Mouse (Mus musculus): Measurements from ENCODE around the gene Mrtfa. TPM values are rescaled to one million over a fixed set of nuclear protein-coding genes. Genes with fewer than 3 reads are reported as not detected.
A peak's percentile ranks its signal among the peaks of the same experiment; 100 is the strongest.

Gene Mrtfa
- polyA plus RNA-seq, 1 experiment from 2014 or later = 34.0 TPM

GRCm38 (mm10) chr15:81118226-81118625 lies 72.3 kb downstream of the Mrtfa start:
- WGBS = 87% methylated on average over 4 of the region's 4 CpGs
- H3K36me3 ChIP-seq (ENCODE audit: control insufficient read depth, insufficient read depth, low read length) = peaks cover 3% of the 10 kb centered on the region; the same call in 1 of the 2 replicates
- no peak overlapping the region for H3K27ac ChIP-seq (replicated peaks; ENCODE audit: low read depth, low read length)
- H3K4me1 ChIP-seq (ENCODE audit: control insufficient read depth, insufficient read depth, low read length) = 0 out of 2 replicates have a peak, but pooled peaks cover 2% of the 10 kb centered on the region
- H3K27me3 ChIP-seq (ENCODE audit: control insufficient read depth, insufficient read depth, low read length) = no peaks in the 10 kb centered on the region
- DNase-seq (no peak), ATAC-seq (ENCODE audit: low FRiP score, low TSS enrichment) (no peak)
- H3K4me3 ChIP-seq (replicated peaks; ENCODE audit: low read depth, low read length) = no peak overlapping the region
- no peak overlapping the region for H3K9ac ChIP-seq (replicated peaks; ENCODE audit: low read length)
- no peaks in the 10 kb centered on the region for H3K9me3 ChIP-seq (ENCODE audit: control insufficient read depth, low read length)
- H3K4me2 ChIP-seq (ENCODE audit: low read length) = no peak overlapping the region

- no peak for ATAC-seq (ENCODE audit: low FRiP score, low TSS enrichment)
- Histone ChIP-seq H3K27ac (replicated peaks; ENCODE audit: low read depth, low read length) (no peak overlapping the region), H3K9ac (replicated peaks; ENCODE audit: low read length) (no peak overlapping the region), H3K4me2 (ENCODE audit: low read length) (no peak overlapping the region), H3K4me3 (replicated peaks; ENCODE audit: low read depth, low read length) (no peak overlapping the region), H3K9me3 (ENCODE audit: control insufficient read depth, low read length) (no peaks in the 10 kb centered on the region), H3K27me3 (ENCODE audit: control insufficient read depth, insufficient read depth, low read length) (no peaks in the 10 kb centered on the region), H3K36me3 (ENCODE audit: control insufficient read depth, insufficient read depth, low read length) (peaks cover 3% of the 10 kb centered on the region; the same call in 1 of the 2 replicates), H3K4me1 (ENCODE audit: control insufficient read depth, insufficient read depth, low read length) (no peaks in the 10 kb centered on the region)
- WGBS = 86% methylated on average over 6 of the region's 6 CpGs
- DNase-seq = no peak
Measured at GRCm38 (mm10) chr15:81112589-81112988, 78.0 kb downstream of the Mrtfa start.

- WGBS = 85% methylated on average over 3 of the region's 3 CpGs
- Histone ChIP-seq H3K27ac (replicated peaks; ENCODE audit: low read depth, low read length) (no peak overlapping the region), H3K9me3 (ENCODE audit: control insufficient read depth, low read length) (no peaks in the 10 kb centered on the region), H3K4me3 (replicated peaks; ENCODE audit: low read depth, low read length) (no peak overlapping the region), H3K27me3 (ENCODE audit: control insufficient read depth, insufficient read depth, low read length) (no peaks in the 10 kb centered on the region), H3K36me3 (ENCODE audit: control insufficient read depth, insufficient read depth, low read length) (no peaks in the 10 kb centered on the region), H3K4me2 (ENCODE audit: low read length) (no peak overlapping the region), H3K4me1 (ENCODE audit: control insufficient read depth, insufficient read depth, low read length) (peaks cover 10% of the 10 kb centered on the region), H3K9ac (replicated peaks; ENCODE audit: low read length) (no peak overlapping the region)
- DNase-seq (no peak), ATAC-seq (ENCODE audit: low FRiP score, low TSS enrichment) (no peak)
Measured at GRCm38 (mm10) chr15:81110315-81110714, 80.2 kb downstream of the Mrtfa start.

GRCm38 (mm10) chr15:81105962-81106361 lies 84.6 kb downstream of the Mrtfa start:
- Histone ChIP-seq H3K9ac (replicated peaks; ENCODE audit: low read length) (no peak overlapping the region), H3K27me3 (ENCODE audit: control insufficient read depth, insufficient read depth, low read length) (no peaks in the 10 kb centered on the region), H3K4me2 (ENCODE audit: low read length) (no peak overlapping the region), H3K27ac (replicated peaks; ENCODE audit: low read depth, low read length) (no peak overlapping the region), H3K36me3 (ENCODE audit: control insufficient read depth, insufficient read depth, low read length) (no peaks in the 10 kb centered on the region), H3K9me3 (ENCODE audit: control insufficient read depth, low read length) (no peaks in the 10 kb centered on the region), H3K4me3 (replicated peaks; ENCODE audit: low read depth, low read length) (no peak overlapping the region), H3K4me1 (ENCODE audit: control insufficient read depth, insufficient read depth, low read length) (peaks cover 18% of the 10 kb centered on the region)
- DNase-seq (peak; percentile 38), ATAC-seq (ENCODE audit: low FRiP score, low TSS enrichment) (no peak)
- WGBS = 29% methylated on average over 10 of the region's 10 CpGs

GRCm38 (mm10) chr15:81104585-81105259 lies 85.8 kb downstream of the Mrtfa start:
- WGBS = 42% methylated on average over 13 of the region's 13 CpGs
- H3K9me3 ChIP-seq (ENCODE audit: control insufficient read depth, low read length) = no peaks in the 10 kb centered on the region
- no peaks in the 10 kb centered on the region for H3K27me3 ChIP-seq (ENCODE audit: control insufficient read depth, insufficient read depth, low read length)
- no peak overlapping the region for H3K9ac ChIP-seq (replicated peaks; ENCODE audit: low read length)
- no peaks in the 10 kb centered on the region for H3K36me3 ChIP-seq (ENCODE audit: control insufficient read depth, insufficient read depth, low read length)
- no peak for DNase-seq
- H3K27ac ChIP-seq (replicated peaks; ENCODE audit: low read depth, low read length) = no peak overlapping the region
- no peak overlapping the region for H3K4me3 ChIP-seq (replicated peaks; ENCODE audit: low read depth, low read length)
- peaks cover 18% of the 10 kb centered on the region for H3K4me1 ChIP-seq (ENCODE audit: control insufficient read depth, insufficient read depth, low read length)
- no peak overlapping the region for H3K4me2 ChIP-seq (ENCODE audit: low read length)
- no peak for ATAC-seq (ENCODE audit: low FRiP score, low TSS enrichment)

GRCm38 (mm10) chr15:81103500-81103899 lies 87.1 kb downstream of the Mrtfa start:
- Histone ChIP-seq H3K9ac (replicated peaks; ENCODE audit: low read length) (no peak overlapping the region), H3K9me3 (ENCODE audit: control insufficient read depth, low read length) (no peaks in the 10 kb centered on the region), H3K4me3 (replicated peaks; ENCODE audit: low read depth, low read length) (no peak overlapping the region), H3K36me3 (ENCODE audit: control insufficient read depth, insufficient read depth, low read length) (no peaks in the 10 kb centered on the region), H3K27me3 (ENCODE audit: control insufficient read depth, insufficient read depth, low read length) (no peaks in the 10 kb centered on the region), H3K27ac (replicated peaks; ENCODE audit: low read depth, low read length) (no peak overlapping the region), H3K4me1 (ENCODE audit: control insufficient read depth, insufficient read depth, low read length) (peaks cover 18% of the 10 kb centered on the region), H3K4me2 (ENCODE audit: low read length) (no peak overlapping the region)
- 91% methylated on average over 3 of the region's 3 CpGs for WGBS
- ATAC-seq (ENCODE audit: low FRiP score, low TSS enrichment) (no peak), DNase-seq (no peak)

GRCm38 (mm10) chr15:81102274-81102879 lies 88.2 kb downstream of the Mrtfa start:
- H3K27ac ChIP-seq (replicated peaks; ENCODE audit: low read depth, low read length) = no peak overlapping the region
- no peak for ATAC-seq (ENCODE audit: low FRiP score, low TSS enrichment)
- 84% methylated on average over 13 of the region's 13 CpGs for WGBS
- no peak overlapping the region for H3K4me2 ChIP-seq (ENCODE audit: low read length)
- DNase-seq = no peak
- peaks cover 18% of the 10 kb centered on the region for H3K4me1 ChIP-seq (ENCODE audit: control insufficient read depth, insufficient read depth, low read length)
- no peaks in the 10 kb centered on the region for H3K36me3 ChIP-seq (ENCODE audit: control insufficient read depth, insufficient read depth, low read length)
- no peaks in the 10 kb centered on the region for H3K9me3 ChIP-seq (ENCODE audit: control insufficient read depth, low read length)
- H3K4me3 ChIP-seq (replicated peaks; ENCODE audit: low read depth, low read length) = no peak overlapping the region
- no peaks in the 10 kb centered on the region for H3K27me3 ChIP-seq (ENCODE audit: control insufficient read depth, insufficient read depth, low read length)
- no peak overlapping the region for H3K9ac ChIP-seq (replicated peaks; ENCODE audit: low read length)

GRCm38 (mm10) chr15:81101316-81101715 lies 89.2 kb downstream of the Mrtfa start:
- H3K4me3 ChIP-seq (replicated peaks; ENCODE audit: low read depth, low read length) = no peak overlapping the region
- ATAC-seq (ENCODE audit: low FRiP score, low TSS enrichment) = no peak

GRCm38 (mm10) chr15:81099269-81099668 lies 91.3 kb downstream of the Mrtfa start:
- 83% methylated on average over 11 of the region's 11 CpGs for WGBS
- Histone ChIP-seq H3K9me3 (ENCODE audit: control insufficient read depth, low read length) (no peaks in the 10 kb centered on the region), H3K9ac (replicated peaks; ENCODE audit: low read length) (no peak overlapping the region), H3K4me1 (ENCODE audit: control insufficient read depth, insufficient read depth, low read length) (no peaks in the 10 kb centered on the region), H3K4me3 (replicated peaks; ENCODE audit: low read depth, low read length) (no peak overlapping the region), H3K27ac (replicated peaks; ENCODE audit: low read depth, low read length) (no peak overlapping the region), H3K36me3 (ENCODE audit: control insufficient read depth, insufficient read depth, low read length) (no peaks in the 10 kb centered on the region), H3K4me2 (ENCODE audit: low read length) (no peak overlapping the region), H3K27me3 (ENCODE audit: control insufficient read depth, insufficient read depth, low read length) (no peaks in the 10 kb centered on the region)
- DNase-seq = no peak
- ATAC-seq (ENCODE audit: low FRiP score, low TSS enrichment) = no peak

More at GRCm38 (mm10) chr15:81101316-81101715, 89.2 kb downstream of the Mrtfa start:
- DNase-seq = no peak
- Histone ChIP-seq H3K9ac (replicated peaks; ENCODE audit: low read length) (no peak overlapping the region), H3K9me3 (ENCODE audit: control insufficient read depth, low read length) (no peaks in the 10 kb centered on the region), H3K36me3 (ENCODE audit: control insufficient read depth, insufficient read depth, low read length) (no peaks in the 10 kb centered on the region), H3K4me2 (ENCODE audit: low read length) (no peak overlapping the region), H3K27ac (replicated peaks; ENCODE audit: low read depth, low read length) (no peak overlapping the region), H3K4me1 (ENCODE audit: control insufficient read depth, insufficient read depth, low read length) (peaks cover 17% of the 10 kb centered on the region), H3K27me3 (ENCODE audit: control insufficient read depth, insufficient read depth, low read length) (no peaks in the 10 kb centered on the region)
- WGBS = 84% methylated on average over 5 of the region's 5 CpGs

Data from midbrain, embryonic 14.5 days (tissue).